Comparison of ENCODE assay signal across 8 mouse cellular contexts in genomic region chr11:11131414-11132077, GRCm38 (mm10). TPM values are rescaled to one million over a fixed set of nuclear protein-coding genes. Genes with fewer than 3 reads are reported as not detected.
A peak's percentile ranks its signal among the peaks of the same experiment; 100 is the strongest.
DNase-seq lines count a peak whose midpoint lies in the region.

No protein-coding gene starts in this region.

- no peaks in the 10 kb centered on the region for H3K9me3 ChIP-seq in heart, embryonic 10.5 days

- no peaks in the 10 kb centered on the region for H3K4me1 ChIP-seq in heart, embryonic 10.5 days

- DNase-seq in heart, postnatal 36 days: peak; percentile 13 to 15
- no peak for DNase-seq in heart, embryonic 10.5 days (ENCODE audit: low spot score)
- peak; percentile 64 for DNase-seq in ZHBTc4 (ENCODE audit: low read depth, low spot score)
- DNase-seq in frontal cortex, postnatal 25 days (ENCODE audit: low spot score in 2 of 2): peak; percentile 27 to 43
- DNase-seq in layer of hippocampus, adult 18-20 months (ENCODE audit: low spot score in 2 of 2): peak; percentile 36 to 69
- DNase-seq in lung, postnatal 4 days: peak; percentile 27 to 45
- peak; percentile 54 for DNase-seq in testis, postnatal 10 days (ENCODE audit: low spot score)
- no peak for DNase-seq in MN1 (ENCODE audit: low spot score)

- no peaks in the 10 kb centered on the region for H3K27me3 ChIP-seq in heart, embryonic 10.5 days (ENCODE audit: insufficient read depth, poor library complexity, severe bottlenecking)

- H3K4me3 ChIP-seq in heart, embryonic 10.5 days: no peak overlapping the region

- intact Hi-C loops in heart, postnatal 36 days (cut with DNase I): loop anchor here (2.0 to 10.0 kb wide), 2 partner anchors 1647 to 1815 kb away; no protein-coding TSS in a partner anchor

- WGBS in heart, embryonic 10.5 days: 55% methylated on average over 14 of the region's 14 CpGs

- no peak overlapping the region for H3K27ac ChIP-seq in heart, embryonic 10.5 days

- no peaks in the 10 kb centered on the region for H3K36me3 ChIP-seq in heart, embryonic 10.5 days

RNA-seq across cellular contexts. Expression of gene Vwc2, which starts 17.5 kb away (rescaled TPM):
- not detected for total RNA-seq in heart, postnatal 36 days (2021)
- polyA plus RNA-seq in heart, embryonic 10.5 days (2016; fragmentation: Nextera tagmentation; extraction: Ambion mirVana): 0.23 and 0.35 TPM in 2 replicates
- 1 to 10 TPM; 5.4 to 5.5 TPM for total RNA-seq in layer of hippocampus, adult 18-20 months (2021)

Comparison
In these comparisons a context has a peak if more than half of its experiments do, and no peak if none do; other contexts are left out.
1. DNase-seq: peak in heart, postnatal 36 days (2 of 2), ZHBTc4 (single experiment), frontal cortex, postnatal 25 days (2 of 2), layer of hippocampus, adult 18-20 months (2 of 2), lung, postnatal 4 days (2 of 2) and testis, postnatal 10 days (single experiment); none in heart, embryonic 10.5 days (single experiment) and MN1 (single experiment).
2. RNA of gene Vwc2, which starts 17.5 kb away (total RNA-seq): 5.4 to 5.5 TPM in layer of hippocampus, adult 18-20 months; not detected in heart, postnatal 36 days; every median in the first group is over 4 times any median in the second.